Comparison of ENCODE assay signal across 8 mouse cellular contexts in genomic region chr11:37186132-37186531, GRCm38 (mm10). TPM values are rescaled to one million over a fixed set of nuclear protein-coding genes. Genes with fewer than 3 reads are reported as not detected.
A peak's percentile ranks its signal among the peaks of the same experiment; 100 is the strongest.
DNase-seq lines count a peak whose midpoint lies in the region; ATAC-seq and TF ChIP-seq lines count a peak whose summit lies in the region.
"Had no signal": no experiment of that assay in that cellular context is flagged by ENCODE, and none has a peak within 500 bp of the region (broad histone marks: within the 10 kb centered on the region; RNA-seq: fewer than 3 reads in every experiment).

No protein-coding gene starts in this region.

- no peaks in the 10 kb centered on the region; the same call in 1 of the 2 replicates for H3K4me1 ChIP-seq in cortical plate, adult 2 months (ENCODE audit: control insufficient read depth, insufficient read depth, low read length)
- H3K4me1 ChIP-seq in hindbrain, embryonic 14.5 days (replicated peaks; ENCODE audit: control insufficient read depth, insufficient read depth, low read length): no peaks in the 10 kb centered on the region
- no peaks in the 10 kb centered on the region for H3K4me1 ChIP-seq in midbrain, postnatal 0 days (ENCODE audit: insufficient read depth, low read length)

- H3K36me3 ChIP-seq in hindbrain, embryonic 14.5 days (replicated peaks; ENCODE audit: control insufficient read depth, insufficient read depth): no peaks in the 10 kb centered on the region
- no peaks in the 10 kb centered on the region for H3K36me3 ChIP-seq in midbrain, postnatal 0 days (ENCODE audit: insufficient read depth, low read length)

- 9% methylated on average over 3 of the region's 3 CpGs for WGBS in hindbrain, embryonic 14.5 days
- WGBS in midbrain, postnatal 0 days: 21% methylated on average over 3 of the region's 3 CpGs

- TF ChIP-seq CTCF in cortical plate, adult 2 months (IDR thresholded peaks at IDR 0.05; ENCODE audit: extremely low read depth, insufficient read depth, low read length): peak; percentile 78
- peak; percentile 69 for TF ChIP-seq CTCF in midbrain, postnatal 0 days (IDR thresholded peaks at IDR 0.05)

- peak; percentile 5 for DNase-seq in A20 (ENCODE audit: low read depth, low spot score)
- DNase-seq in Muller cell, postnatal 12 days (ENCODE audit: inconsistent ontology term): peak; percentile 63
- peak; percentile 78 for DNase-seq in hindbrain, embryonic 14.5 days (ENCODE audit: low spot score)
- DNase-seq in layer of hippocampus, postnatal 36 days: peak; percentile 38 to 66
- peak; percentile 56 for DNase-seq in midbrain, postnatal 0 days (ENCODE audit: low spot score)
- no peak for DNase-seq in thymus, postnatal 10 days (ENCODE audit: low spot score in 2 of 2)

- no peak overlapping the region for H3K9ac ChIP-seq in hindbrain, embryonic 14.5 days
- H3K9ac ChIP-seq in midbrain, postnatal 0 days (replicated peaks; ENCODE audit: low read length, poor library complexity, severe bottlenecking): no peak overlapping the region

- ATAC-seq in hindbrain, embryonic 14.5 days (ENCODE audit: low FRiP score): peak; percentile 21; the same call in 1 of the 2 replicates
- ATAC-seq in midbrain, postnatal 0 days (ENCODE audit: low FRiP score): no peak

- H3K4me2 ChIP-seq in hindbrain, embryonic 14.5 days (replicated peaks): no peak overlapping the region
- H3K4me2 ChIP-seq in midbrain, postnatal 0 days (ENCODE audit: low read depth, low read length, poor library complexity, severe bottlenecking): no peak overlapping the region

- no peak overlapping the region for H3K27ac ChIP-seq in cortical plate, adult 2 months (ENCODE audit: insufficient read depth, low read length)
- H3K27ac ChIP-seq in hindbrain, embryonic 14.5 days: no peak overlapping the region
- no peak overlapping the region for H3K27ac ChIP-seq in midbrain, postnatal 0 days (ENCODE audit: low read depth, low read length)
- H3K27ac ChIP-seq: macrophage had no signal

- no peak for TF ChIP-seq POLR2A in cortical plate, adult 2 months (IDR thresholded peaks at IDR 0.05; ENCODE audit: extremely low read depth, insufficient read depth, low read length)

- H3K27me3 ChIP-seq in hindbrain, embryonic 14.5 days (ENCODE audit: control insufficient read depth, insufficient read depth, low read length): no peaks in the 10 kb centered on the region
- no peaks in the 10 kb centered on the region for H3K27me3 ChIP-seq in midbrain, postnatal 0 days (ENCODE audit: insufficient read depth, low read length)

- H3K4me3 ChIP-seq in cortical plate, adult 2 months (ENCODE audit: insufficient read depth, low read length): no peak overlapping the region
- no peak overlapping the region for H3K4me3 ChIP-seq in hindbrain, embryonic 14.5 days (replicated peaks; ENCODE audit: low read length)
- no peak overlapping the region for H3K4me3 ChIP-seq in midbrain, postnatal 0 days (ENCODE audit: low read depth, low read length)

- H3K9me3 ChIP-seq in hindbrain, embryonic 14.5 days (ENCODE audit: control insufficient read depth, low read length): no peaks in the 10 kb centered on the region
- H3K9me3 ChIP-seq in midbrain, postnatal 0 days (ENCODE audit: low read length): no peaks in the 10 kb centered on the region

RNA-seq across cellular contexts. Expression of gene Tenm2, which starts 49.6 kb away (rescaled TPM):
- polyA plus RNA-seq in cortical plate, adult 2 months (2012; rRNA removed): 26.6 and 28.3 TPM in 2 replicates
- 30.2 and 33.5 TPM in 2 replicates for polyA plus RNA-seq in hindbrain, embryonic 14.5 days (2014; fragmentation: Nextera tagmentation; extraction: Ambion mirVana)
- total RNA-seq in layer of hippocampus, postnatal 36 days (2021): 100 to 1,000 TPM; 141 to 157 TPM
- 138 and 154 TPM in 2 replicates for total RNA-seq in midbrain, postnatal 0 days (2014; rRNA removed)
- polyA plus RNA-seq in midbrain, postnatal 0 days (2015; fragmentation: Nextera tagmentation; extraction: Ambion mirVana): 51.6 and 62.6 TPM in 2 replicates
- polyA plus RNA-seq: macrophage had no signal

Comparison
In these comparisons a context has a peak if more than half of its experiments do, and no peak if none do; other contexts are left out.
1. DNase-seq: peak in A20 (single experiment), Muller cell, postnatal 12 days (single experiment), hindbrain, embryonic 14.5 days (single experiment), layer of hippocampus, postnatal 36 days (2 of 2) and midbrain, postnatal 0 days (single experiment); none in thymus, postnatal 10 days (0 of 2).